Mouse (Mus musculus): ENCODE measurements around the gene Prkar1a.

GRCm38 (mm10) chr11:109707442-109707841 lies 58.2 kb downstream of the Prkar1a start:
- TF ChIP-seq POLR2A (IDR thresholded peaks at IDR 0.05; ENCODE audit: low read depth, low read length) (no peak), CTCF (IDR thresholded peaks at IDR 0.05; ENCODE audit: borderline replicate concordance, insufficient read depth, low read length) (no peak)
